Mouse (Mus musculus): Measurements from ENCODE around the gene Cdkl3.
A peak's percentile ranks its signal among the peaks of the same experiment; 100 is the strongest.
"Not testable (repeated sequence)": the region's sequence is repeated elsewhere in the genome, so short reads cannot be mapped to it uniquely, and the experiment has no call there.

Cdkl3 gene

GRCm38 (mm10) chr11:52079978-52080377 is 76.0 kb downstream of the Cdkl3 start:
- DNase-seq = no peak

- DNase-seq = no peak
These were observed 76.6 kb downstream of the Cdkl3 start for GRCm38 (mm10) chr11:52080656-52081055.

- DNase-seq = no peak
These were observed 81.8 kb downstream of the Cdkl3 start for GRCm38 (mm10) chr11:52085857-52086203.

GRCm38 (mm10) chr11:52086204-52086864 is 82.3 kb downstream of the Cdkl3 start:
- no peak for DNase-seq

- no peak for DNase-seq
These were observed 85.3 kb downstream of the Cdkl3 start for GRCm38 (mm10) chr11:52089291-52089690.

- no peak for DNase-seq
These were observed 87.2 kb downstream of the Cdkl3 start for GRCm38 (mm10) chr11:52091261-52091660.

- no peak for DNase-seq
These were observed 90.5 kb downstream of the Cdkl3 start for GRCm38 (mm10) chr11:52094568-52094967.

GRCm38 (mm10) chr11:52097016-52097415 is 93.0 kb downstream of the Cdkl3 start:
- DNase-seq = no peak

- DNase-seq = no peak
These were observed 93.6 kb downstream of the Cdkl3 start for GRCm38 (mm10) chr11:52097596-52097995.

GRCm38 (mm10) chr11:52098398-52098946 is 94.5 kb downstream of the Cdkl3 start, which contains the start of gene Ppp2ca:
Ppp2ca (plus strand) TSS chr11:52098681.
- peak; percentile 98 for DNase-seq

GRCm38 (mm10) chr11:52099031-52099761 is 95.2 kb downstream of the Cdkl3 start:
- peak; percentile 82 for DNase-seq

GRCm38 (mm10) chr11:52099771-52100219 is 95.8 kb downstream of the Cdkl3 start:
- DNase-seq = no peak

GRCm38 (mm10) chr11:52102977-52103376 is 99.0 kb downstream of the Cdkl3 start:
- DNase-seq = no peak

GRCm38 (mm10) chr11:52105503-52105902 is 101.5 kb downstream of the Cdkl3 start:
- no peak for DNase-seq

- DNase-seq = no peak
These were observed 102.0 kb downstream of the Cdkl3 start for GRCm38 (mm10) chr11:52106037-52106436.

- no peak for DNase-seq
These were observed 102.4 kb downstream of the Cdkl3 start for GRCm38 (mm10) chr11:52106438-52106837.

- no peak for DNase-seq
These were observed 104.8 kb downstream of the Cdkl3 start for GRCm38 (mm10) chr11:52108796-52109195.

- DNase-seq = no peak
These were observed 105.4 kb downstream of the Cdkl3 start for GRCm38 (mm10) chr11:52109421-52109820.

GRCm38 (mm10) chr11:52115479-52115878 is 111.5 kb downstream of the Cdkl3 start:
- DNase-seq = no peak

GRCm38 (mm10) chr11:52116117-52116516 is 112.1 kb downstream of the Cdkl3 start:
- DNase-seq = not testable (repeated sequence)

- DNase-seq = no peak
These were observed 113.1 kb downstream of the Cdkl3 start for GRCm38 (mm10) chr11:52117156-52117555.

GRCm38 (mm10) chr11:52120415-52120814 is 116.4 kb downstream of the Cdkl3 start:
- DNase-seq = not testable (repeated sequence)

- DNase-seq = no peak
These were observed 118.0 kb downstream of the Cdkl3 start for GRCm38 (mm10) chr11:52122045-52122444.

GRCm38 (mm10) chr11:52124468-52124867 is 120.4 kb downstream of the Cdkl3 start:
- no peak for DNase-seq
